Mouse (Mus musculus) ES-Bruce4 (cell line): ENCODE data around the gene Islr. TPM values are rescaled to one million over a fixed set of nuclear protein-coding genes. Genes with fewer than 3 reads are reported as not detected.
"Not testable (repeated sequence)": the region's sequence is repeated elsewhere in the genome, so short reads cannot be mapped to it uniquely, and the experiment has no call there.

Source experiments
- H3K27ac ChIP-seq: 2 replicates; pipeline ENCODE4 v1.5.1; 2012; ENCODE audit warnings: low read length, inconsistent platforms; ENCODE audit not compliant: insufficient read depth
- H3K27me3 ChIP-seq: 2 replicates; pipeline ENCODE4 v1.6.1; 2012; ENCODE audit warnings: mild to moderate bottlenecking, low read length, inconsistent platforms; ENCODE audit not compliant: control insufficient read depth, poor library complexity, insufficient read depth, severe bottlenecking
- H3K36me3 ChIP-seq: 2 replicates; pipeline ENCODE4 v1.6.1; 2012; ENCODE audit warnings: inconsistent platforms, mild to moderate bottlenecking, low read length, moderate library complexity; ENCODE audit not compliant: control insufficient read depth, poor library complexity, insufficient read depth, severe bottlenecking
- H3K4me1 ChIP-seq: one replicate; pipeline ENCODE4 v1.8.1; 2011; ENCODE audit warnings: low read length; ENCODE audit not compliant: control insufficient read depth, insufficient read depth
- H3K4me3 ChIP-seq: 2 replicates; pipeline ENCODE4 v1.5.1; 2011; ENCODE audit warnings: low read depth, mild to moderate bottlenecking, low read length
- H3K9ac ChIP-seq: 2 replicates; pipeline ENCODE4 v1.6.1; 2012; ENCODE audit warnings: low read depth, mild to moderate bottlenecking, inconsistent platforms; ENCODE audit not compliant: poor library complexity, severe bottlenecking
- H3K9me3 ChIP-seq: replicated peaks from 2 replicates; pipeline ENCODE4 v1.6.1; 2012; ENCODE audit warnings: mild to moderate bottlenecking, low read length, inconsistent platforms; ENCODE audit not compliant: control insufficient read depth, poor library complexity, insufficient read depth, severe bottlenecking
- CTCF ChIP-seq: IDR thresholded peaks from one replicate; pipeline ENCODE4 v1.8.1; 2011; ENCODE audit warnings: low read depth, low read length
- EP300 ChIP-seq: IDR thresholded peaks from 2 replicates; pipeline ENCODE4 v1.6.1; 2011; ENCODE audit warnings: low read depth, low read length; ENCODE audit not compliant: insufficient read depth
- POLR2A ChIP-seq: IDR thresholded peaks from one replicate; pipeline ENCODE4 v1.8.1; 2011; ENCODE audit warnings: low read length; ENCODE audit not compliant: insufficient read depth
- polyA plus RNA-seq: library from polyadenylated mRNA; stranded (reverse); fragments of >200 nt; gene quantifications from 2 replicates; pipeline ENCODE4 v1.2.4, GENCODE M21; 2011; ENCODE audit warnings: low read depth; ENCODE audit not compliant: missing spikeins, insufficient read depth, insufficient read length

Gene Islr
- not detected in 2 replicates for polyA plus RNA-seq

GRCm38 (mm10) chr9:58203516-58204447 is at the start of gene Islr, which contains the start of gene Islr2:
Gene Islr, minus strand, starts transcription at chr9:58204306.
Gene Islr2, minus strand, starts transcription at chr9:58204319.
- H3K4me1 ChIP-seq: no peaks in the 10 kb centered on the region
- peak within 1 kb of the TSS; percentile 43; the same call in 1 of the 2 replicates for H3K9ac ChIP-seq
- TF ChIP-seq EP300 (peak; percentile 34; the same call in 1 of the 2 replicates), CTCF (peak; percentile 40), POLR2A (no peak)
- H3K9me3 ChIP-seq: no peaks in the 10 kb centered on the region
- no peak within 1 kb of the TSS for H3K27ac ChIP-seq
- peak within 1 kb of the TSS; percentile 62 for H3K4me3 ChIP-seq
- peaks cover 3% of the 10 kb centered on the region; the same call in 1 of the 2 replicates for H3K27me3 ChIP-seq
- no peaks in the 10 kb centered on the region for H3K36me3 ChIP-seq

GRCm38 (mm10) chr9:58253805-58254122 is 49.7 kb upstream of the Islr start:
- H3K4me3 ChIP-seq: peak overlapping the region; percentile 91
- peak overlapping the region; percentile 57 for H3K27ac ChIP-seq
- H3K9ac ChIP-seq: peak overlapping the region; percentile 64
- H3K4me1 ChIP-seq: peaks cover 14% of the 10 kb centered on the region
- H3K27me3 ChIP-seq, H3K9me3 ChIP-seq: not testable (repeated sequence)
- H3K36me3 ChIP-seq: peaks cover 11% of the 10 kb centered on the region; the same call in 1 of the 2 replicates

- Histone ChIP-seq H3K27me3 (no peaks in the 10 kb centered on the region), H3K9me3 (no peaks in the 10 kb centered on the region), H3K36me3 (peaks cover 8% of the 10 kb centered on the region; the same call in 1 of the 2 replicates), H3K9ac (peak within 1 kb of the TSS; percentile 64), H3K27ac (peak within 1 kb of the TSS; percentile 57), H3K4me1 (peaks cover 14% of the 10 kb centered on the region), H3K4me3 (peak within 1 kb of the TSS; percentile 91)
- TF ChIP-seq CTCF: peak; percentile 88
- peak; percentile 44 for TF ChIP-seq POLR2A
- peak; percentile 86 for TF ChIP-seq EP300
Observed at GRCm38 (mm10) chr9:58253033-58253804, 49.1 kb upstream of the Islr start, which contains the start of gene Stoml1. Gene Stoml1, plus strand, starts transcription at chr9:58253164.

- not testable (repeated sequence) for H3K9me3 ChIP-seq, H3K4me1 ChIP-seq, H3K36me3 ChIP-seq, H3K4me3 ChIP-seq, H3K27me3 ChIP-seq
- H3K27ac ChIP-seq: peak overlapping the region; percentile 96
- peak overlapping the region; percentile 89 for H3K9ac ChIP-seq
Observed at GRCm38 (mm10) chr9:58250730-58251129, 46.6 kb upstream of the Islr start.

- Histone ChIP-seq H3K4me3 (peak overlapping the region; percentile 25), H3K27ac (peak overlapping the region; percentile 96), H3K9me3 (no peaks in the 10 kb centered on the region), H3K27me3 (no peaks in the 10 kb centered on the region), H3K9ac (peak overlapping the region; percentile 89), H3K36me3 (peaks cover 8% of the 10 kb centered on the region), H3K4me1 (peaks cover 2% of the 10 kb centered on the region)
- no peak for TF ChIP-seq POLR2A
- TF ChIP-seq CTCF: no peak
- no peak for TF ChIP-seq EP300
Observed at GRCm38 (mm10) chr9:58250322-58250721, 46.2 kb upstream of the Islr start.

GRCm38 (mm10) chr9:58249592-58250192 is 45.6 kb upstream of the Islr start, which contains the start of gene Pml:
Gene Pml, minus strand, starts transcription at chr9:58249786.
- 0 out of 2 replicates have a peak, but pooled peaks have one; percentile 65 for TF ChIP-seq EP300
- peak; percentile 18 for TF ChIP-seq POLR2A
- TF ChIP-seq CTCF: peak; percentile 1
- peak within 1 kb of the TSS; percentile 96 for H3K27ac ChIP-seq
- peaks cover 14% of the 10 kb centered on the region for H3K36me3 ChIP-seq
- H3K4me3 ChIP-seq: peak within 1 kb of the TSS; percentile 84
- no peaks in the 10 kb centered on the region for H3K4me1 ChIP-seq
- peak within 1 kb of the TSS; percentile 89 for H3K9ac ChIP-seq
- H3K9me3 ChIP-seq: no peaks in the 10 kb centered on the region
- H3K27me3 ChIP-seq: no peaks in the 10 kb centered on the region
